Mouse (Mus musculus): ENCODE measurements around the gene Serpinb6b.

- TF ChIP-seq CTCF (IDR thresholded peaks at IDR 0.05; ENCODE audit: low read depth) = no peak
- no peak for TF ChIP-seq EP300 (IDR thresholded peaks at IDR 0.05; ENCODE audit: low read depth)
Measured at GRCm38 (mm10) chr13:32963990-32964753, 837 bp upstream of the Serpinb6b start.
